ENCODE assay signal across 27 mouse cellular contexts in the genomic region with DNA sequence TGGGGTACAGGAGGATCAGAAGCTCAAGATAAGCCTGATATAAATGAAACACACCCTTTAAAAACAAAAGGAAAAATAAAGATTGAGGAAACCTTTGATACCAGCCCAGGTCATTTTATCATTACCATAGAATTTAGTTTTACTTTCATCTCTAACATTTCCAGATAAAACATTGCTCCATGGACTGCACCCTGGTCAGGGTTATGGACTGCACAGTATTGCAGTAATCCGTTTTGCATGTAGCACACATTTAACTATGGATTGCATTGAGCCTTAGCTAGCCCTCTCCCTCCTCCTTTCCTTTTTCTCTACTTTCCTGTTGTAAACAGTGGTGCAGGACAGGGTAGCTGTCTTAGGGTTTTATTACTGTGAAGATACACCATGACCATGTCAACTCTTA. TPM values are rescaled to one million over a fixed set of nuclear protein-coding genes. Genes with fewer than 3 reads are reported as not detected.
A peak's percentile ranks its signal among the peaks of the same experiment; 100 is the strongest.
DNase-seq lines count a peak whose midpoint lies in the region; ATAC-seq and TF ChIP-seq lines count a peak whose summit lies in the region.
"Had no signal": no experiment of that assay in that cellular context is flagged by ENCODE, and none has a peak within 500 bp of the region (broad histone marks: within the 10 kb centered on the region; RNA-seq: fewer than 3 reads in every experiment).

No protein-coding gene starts in this region.

- peak overlapping the region; percentile 72 for H3K27ac ChIP-seq in liver, adult 2 months (replicated peaks; ENCODE audit: insufficient read depth, low read depth, low read length)
- no peak overlapping the region for H3K27ac ChIP-seq in intestine, embryonic 15.5 days
- H3K27ac ChIP-seq in intestine, postnatal 0 days (ENCODE audit: low read depth, low read length): no peak overlapping the region
- H3K27ac ChIP-seq: embryonic facial prominence, embryonic 10.5 days; embryonic facial prominence, embryonic 12.5 days; forebrain, embryonic 13.5 days; forebrain, embryonic 15.5 days had no signal

- no peak overlapping the region for H3K4me3 ChIP-seq in liver, adult 2 months (ENCODE audit: insufficient read depth, low read depth, low read length)
- no peak overlapping the region for H3K4me3 ChIP-seq in intestine, embryonic 15.5 days (replicated peaks)
- H3K4me3 ChIP-seq in intestine, postnatal 0 days (ENCODE audit: low read depth, low read length): no peak overlapping the region
- H3K4me3 ChIP-seq: embryonic facial prominence, embryonic 10.5 days; embryonic facial prominence, embryonic 12.5 days; forebrain, embryonic 13.5 days; forebrain, embryonic 15.5 days had no signal

- H3K9me3 ChIP-seq in intestine, embryonic 15.5 days: no peaks in the 10 kb centered on the region
- no peaks in the 10 kb centered on the region for H3K9me3 ChIP-seq in intestine, postnatal 0 days (ENCODE audit: control insufficient read depth)
- H3K9me3 ChIP-seq: embryonic facial prominence, embryonic 10.5 days; embryonic facial prominence, embryonic 12.5 days; forebrain, embryonic 13.5 days; forebrain, embryonic 15.5 days; G1E had no signal

- H3K4me2 ChIP-seq in intestine, embryonic 15.5 days (replicated peaks): no peak overlapping the region
- H3K4me2 ChIP-seq in intestine, postnatal 0 days (replicated peaks; ENCODE audit: low read depth): no peak overlapping the region
- H3K4me2 ChIP-seq: embryonic facial prominence, embryonic 12.5 days; forebrain, embryonic 13.5 days; forebrain, embryonic 15.5 days had no signal

- no peak overlapping the region for H3K9ac ChIP-seq in liver, adult 2 months (ENCODE audit: low read depth, low read length)
- H3K9ac ChIP-seq in intestine, embryonic 15.5 days: no peak overlapping the region
- H3K9ac ChIP-seq in intestine, postnatal 0 days (ENCODE audit: low read depth, low read length): no peak overlapping the region
- H3K9ac ChIP-seq: embryonic facial prominence, embryonic 12.5 days; forebrain, embryonic 13.5 days; forebrain, embryonic 15.5 days had no signal

- DNase-seq in liver, adult 2 months (ENCODE audit: extremely low read depth, low read depth, low spot score): peak; percentile 65
- DNase-seq in liver: no peak
- DNase-seq in urinary bladder, postnatal 25 days (ENCODE audit: low spot score): no peak
- DNase-seq in layer of hippocampus, postnatal 36 days: no peak
- DNase-seq: adrenal gland, adult 8-10 months; adrenal gland, postnatal 14 days; adrenal gland, postnatal 36 days; B cell, adult 2 months; cerebellum, adult 11-12 months; cerebellum, adult 2 months; cerebellum, adult 9-10 months; cerebellum, postnatal 10 days; cerebellum, postnatal 25 days had no signal

- WGBS in liver, adult 2 months: 23% methylated on average over 1 of the region's 1 CpGs
- WGBS in intestine, embryonic 15.5 days: 69% methylated on average over 1 of the region's 1 CpGs
- WGBS in intestine, postnatal 0 days: 39% methylated on average over 1 of the region's 1 CpGs

- no peak for TF ChIP-seq CTCF in liver, adult 2 months (IDR thresholded peaks at IDR 0.05; ENCODE audit: low read depth, low read length)
- no peak for TF ChIP-seq CTCF in intestine, postnatal 0 days (IDR thresholded peaks at IDR 0.05; ENCODE audit: low read depth)

- peaks cover 32% of the 10 kb centered on the region for H3K79me2 ChIP-seq in liver, adult 2 months (ENCODE audit: control insufficient read depth, insufficient read depth, low read length)

- peaks cover 14% of the 10 kb centered on the region for H3K4me1 ChIP-seq in liver, adult 2 months (ENCODE audit: control insufficient read depth, insufficient read depth, low read length)
- no peaks in the 10 kb centered on the region for H3K4me1 ChIP-seq in intestine, embryonic 15.5 days (replicated peaks)
- 0 out of 2 replicates have a peak, but pooled peaks cover 4% of the 10 kb centered on the region for H3K4me1 ChIP-seq in intestine, postnatal 0 days (replicated peaks; ENCODE audit: control insufficient read depth, insufficient read depth, low read length)
- H3K4me1 ChIP-seq: embryonic facial prominence, embryonic 10.5 days; embryonic facial prominence, embryonic 12.5 days; forebrain, embryonic 13.5 days; forebrain, embryonic 15.5 days had no signal

- TF ChIP-seq POLR2A in liver, adult 2 months (IDR thresholded peaks at IDR 0.05; ENCODE audit: extremely low read depth, insufficient read depth, low read length): no peak

- H3K27me3 ChIP-seq in liver, adult 2 months (ENCODE audit: control insufficient read depth, insufficient read depth, low read length): no peaks in the 10 kb centered on the region
- H3K27me3 ChIP-seq in intestine, embryonic 15.5 days (replicated peaks): no peaks in the 10 kb centered on the region
- no peaks in the 10 kb centered on the region for H3K27me3 ChIP-seq in intestine, postnatal 0 days (replicated peaks; ENCODE audit: control insufficient read depth, insufficient read depth, low read length)
- H3K27me3 ChIP-seq: CH12.LX; embryonic facial prominence, embryonic 12.5 days; forebrain, embryonic 13.5 days; forebrain, embryonic 15.5 days; Patski had no signal

- no peaks in the 10 kb centered on the region for H3K36me3 ChIP-seq in liver, adult 2 months (ENCODE audit: control insufficient read depth, insufficient read depth, low read length)
- no peaks in the 10 kb centered on the region for H3K36me3 ChIP-seq in intestine, embryonic 15.5 days
- no peaks in the 10 kb centered on the region for H3K36me3 ChIP-seq in intestine, postnatal 0 days (ENCODE audit: control insufficient read depth, insufficient read depth)
- H3K36me3 ChIP-seq: embryonic facial prominence, embryonic 10.5 days; embryonic facial prominence, embryonic 12.5 days; forebrain, embryonic 15.5 days; G1E had no signal

- peak; percentile 68 for ATAC-seq in intestine, embryonic 15.5 days
- peak; percentile 72 for ATAC-seq in intestine, postnatal 0 days
- ATAC-seq: activated CD4-positive, CD25-positive, alpha-beta regulatory T cell, adult 4 months; CD4-positive, CD25-positive, alpha-beta regulatory T cell, adult 4 months; forebrain, embryonic 13.5 days; forebrain, embryonic 15.5 days had no signal

RNA-seq across cellular contexts. Expression of a gene that starts 8.3 kb away (rescaled TPM):
- total RNA-seq in liver, adult 2 months (2014; rRNA removed): 9.7 and 10.3 TPM in 2 replicates
- 2.0 and 2.4 TPM in 2 replicates for polyA plus RNA-seq in liver, adult 2 months (2012; rRNA removed)
- polyA plus RNA-seq in intestine, embryonic 15.5 days (2015; fragmentation: Nextera tagmentation; extraction: Ambion mirVana): 5.7 and 7.8 TPM in 2 replicates
- polyA plus RNA-seq in intestine, postnatal 0 days (2015; fragmentation: Nextera tagmentation; extraction: Ambion mirVana): 1.9 and 4.0 TPM in 2 replicates
- total RNA-seq in layer of hippocampus, postnatal 36 days (2021): 10 to 100 TPM; 23.4 to 31.6 TPM

RNA-seq across cellular contexts. Expression of a gene that starts 17.4 kb away (rescaled TPM):
- not detected in 2 replicates for total RNA-seq in liver, adult 2 months (2014; rRNA removed)
- not detected in 2 replicates for polyA plus RNA-seq in liver, adult 2 months (2012; rRNA removed)
- not detected in 2 replicates for polyA plus RNA-seq in intestine, embryonic 15.5 days (2015; fragmentation: Nextera tagmentation; extraction: Ambion mirVana)
- polyA plus RNA-seq in intestine, postnatal 0 days (2015; fragmentation: Nextera tagmentation; extraction: Ambion mirVana): not detected in 2 replicates
- not detected for total RNA-seq in layer of hippocampus, postnatal 36 days (2021)
- total RNA-seq: adrenal gland, adult 18-20 months; adrenal gland, postnatal 14 days; adrenal gland, postnatal 36 days; G1E had no signal
- polyA plus RNA-seq: activated CD4-positive, CD25-positive, alpha-beta regulatory T cell, adult 4 months; CD4-positive, CD25-positive, alpha-beta regulatory T cell, adult 4 months; embryonic facial prominence, embryonic 10.5 days; embryonic facial prominence, embryonic 12.5 days; embryonic facial prominence, embryonic 14.5 days; forebrain, embryonic 11.5 days; forebrain, embryonic 15.5 days; G1E; Patski had no signal
